Mouse (Mus musculus) monocyte, adult 2 months (primary cell): ENCODE measurements around the gene Grsf1.

Experiments
- DNase-seq, 2 experiments: peaks; one replicate each; pipeline ENCODE4 v3.0.0; 2022; ENCODE audit warnings: low spot score in 2 of 2, low read depth in 1 of 2

Grsf1 gene

DNA sequence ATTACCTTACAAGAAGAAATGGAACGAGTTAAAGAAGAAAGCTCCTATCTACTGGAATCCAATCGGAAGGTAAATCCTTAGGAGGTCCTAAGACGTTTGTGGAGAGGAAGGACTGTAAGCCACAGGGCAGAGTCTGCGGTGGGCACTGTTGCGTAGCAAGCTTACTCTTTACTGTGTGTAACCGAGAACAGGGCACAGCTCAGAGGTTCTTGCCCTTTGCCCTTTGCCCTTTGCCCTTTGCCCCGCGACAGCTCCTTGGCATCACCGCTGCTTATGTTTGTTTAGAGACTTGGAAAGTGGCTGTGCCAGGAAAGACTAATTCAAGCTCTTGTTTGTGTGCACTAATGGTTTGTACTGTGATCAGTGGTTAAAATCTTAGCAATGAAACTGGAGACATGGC lies 43.5 kb downstream of the Grsf1 start:
- DNase-seq: no peak

DNA sequence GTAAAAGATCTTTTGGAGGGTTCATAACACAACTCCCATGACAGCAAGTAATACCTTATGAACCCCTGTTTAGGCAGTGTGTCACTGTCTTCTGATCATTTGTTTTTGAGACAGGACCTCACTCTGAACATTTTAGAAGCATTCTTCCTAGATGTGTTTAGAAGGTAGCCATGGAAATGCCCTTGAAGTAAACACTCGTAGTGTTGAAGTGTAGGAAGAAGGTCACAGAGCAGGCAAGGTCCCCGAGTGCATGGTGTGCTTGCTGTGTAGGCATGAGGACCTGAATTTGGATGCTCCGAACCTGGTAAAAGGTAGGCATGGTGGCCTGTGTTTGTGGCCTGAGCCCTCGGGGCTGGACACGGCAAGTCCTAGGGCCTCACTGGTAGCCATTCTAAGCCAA lies 44.4 kb downstream of the Grsf1 start:
- no peak for DNase-seq

DNA sequence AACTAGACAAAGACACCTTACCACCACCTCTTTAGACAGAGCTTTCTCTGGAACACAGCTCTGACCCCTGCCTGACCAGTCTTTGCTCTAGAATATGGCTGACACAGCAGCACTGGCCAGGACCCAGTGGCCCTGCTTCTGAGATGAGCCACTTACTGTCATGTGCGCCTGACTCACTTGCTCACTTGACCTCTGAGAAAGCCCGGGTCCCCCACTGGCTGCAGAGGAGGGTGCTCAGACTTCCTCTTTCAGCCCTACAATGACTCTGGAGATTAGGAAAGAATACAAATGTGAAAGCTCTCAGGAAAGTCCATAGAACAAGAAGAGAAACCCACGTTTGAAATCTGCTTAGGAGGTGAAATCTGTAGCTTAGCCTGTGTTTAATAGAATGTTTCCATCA lies 45.1 kb downstream of the Grsf1 start:
- DNase-seq: peak; percentile 69 to 75

DNA sequence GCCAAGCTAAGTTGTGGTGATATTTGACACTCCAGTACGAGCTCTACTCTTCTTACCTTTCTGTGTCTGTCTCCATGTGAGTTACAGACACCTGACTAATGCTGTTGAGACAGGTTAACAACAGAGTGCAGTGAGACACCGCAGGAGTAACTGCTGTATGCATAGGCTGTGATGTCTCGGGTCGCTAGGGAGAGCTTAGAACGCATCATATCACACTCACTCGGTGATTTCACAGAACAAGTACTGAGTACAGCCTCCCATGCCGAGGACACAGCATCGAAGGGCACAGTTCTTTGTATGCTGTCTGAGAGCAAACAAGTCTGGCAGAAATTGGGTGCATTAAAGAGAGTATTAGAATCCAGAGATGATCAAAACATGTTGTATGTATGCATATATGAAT lies 46.0 kb downstream of the Grsf1 start:
- no peak for DNase-seq

DNA sequence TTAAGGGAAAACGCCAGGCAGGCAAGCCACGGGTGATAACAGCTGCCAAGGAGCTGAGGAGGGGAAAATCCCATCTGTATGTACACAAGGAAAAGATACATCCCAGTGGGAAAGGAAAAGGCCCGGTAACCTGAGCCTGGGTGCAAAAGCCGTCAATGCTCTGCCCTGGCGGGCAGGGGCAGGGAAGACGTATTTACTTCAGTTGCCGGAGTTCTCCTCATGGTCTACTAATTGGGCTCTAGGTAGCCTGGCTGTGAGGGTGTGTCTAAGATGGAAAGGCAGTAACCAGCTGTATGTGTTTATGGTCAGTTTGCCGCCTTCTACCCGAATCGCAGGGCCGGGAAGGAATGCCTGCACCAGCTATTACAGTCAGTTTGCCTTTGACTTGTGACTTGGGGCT lies 46.8 kb downstream of the Grsf1 start:
- DNase-seq: no peak

DNA sequence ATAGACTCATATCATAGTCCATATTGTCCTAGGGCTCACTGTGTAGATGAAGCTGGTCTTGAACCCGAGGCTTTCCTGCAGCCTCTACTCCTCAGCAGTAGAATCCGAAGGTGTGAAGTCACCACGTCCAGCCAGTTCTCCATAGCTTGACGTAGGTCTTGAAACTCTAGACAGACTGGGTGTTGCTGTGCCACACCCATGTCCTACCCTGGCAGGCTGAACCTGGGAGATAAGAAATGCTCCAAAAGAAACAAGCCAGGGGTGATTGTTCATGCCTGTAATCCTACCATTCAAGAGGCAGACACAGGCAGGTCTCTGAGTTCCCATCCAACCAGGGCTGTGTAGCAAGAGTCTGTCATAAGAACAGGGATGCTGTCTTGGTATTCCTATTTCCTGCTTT lies 48.4 kb downstream of the Grsf1 start:
- no peak for DNase-seq

DNA sequence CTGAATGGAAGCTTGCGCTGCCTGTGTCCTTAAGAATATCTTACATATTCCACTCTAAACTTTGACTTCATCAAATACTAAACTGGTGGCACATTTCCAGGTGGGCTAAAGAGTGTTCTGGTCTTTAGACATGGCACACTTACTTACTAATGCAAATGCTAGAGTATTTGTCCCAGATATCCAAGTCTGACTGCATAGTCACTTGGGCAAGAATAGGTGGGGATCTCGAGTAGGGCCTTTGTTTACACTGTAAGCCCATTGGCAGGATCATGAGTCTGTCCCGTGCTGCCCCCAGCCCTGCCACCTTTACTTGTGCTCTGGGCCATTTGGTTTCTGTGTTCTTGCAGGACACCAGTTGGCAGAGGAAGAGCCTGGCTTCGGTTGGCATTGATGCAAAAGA lies 59.0 kb downstream of the Grsf1 start:
- no peak for DNase-seq

DNA sequence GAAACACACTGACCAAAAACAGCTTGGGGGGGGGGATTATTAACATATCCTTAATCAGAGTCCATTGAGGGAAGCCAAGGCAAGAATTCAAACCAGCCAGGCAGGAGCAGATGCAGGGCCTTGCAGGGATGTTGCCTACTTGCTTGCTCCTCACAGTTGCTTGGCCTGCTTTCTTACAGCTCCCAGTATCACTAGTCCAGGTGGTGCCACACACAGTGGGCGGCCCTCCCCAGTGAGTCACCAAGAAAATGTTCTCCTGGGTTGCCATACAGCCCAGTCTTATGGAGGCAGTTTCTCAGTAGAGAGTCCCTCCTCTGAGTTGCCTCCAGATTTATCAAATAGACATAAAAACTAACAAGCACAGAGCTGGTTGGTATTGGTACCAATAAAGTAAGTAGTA lies 61.8 kb downstream of the Grsf1 start:
- DNase-seq: no peak
